ENCODE assay signal across 19 mouse cellular contexts in genomic region chr5:108109346-108109745, GRCm38 (mm10). TPM values are rescaled to one million over a fixed set of nuclear protein-coding genes. Genes with fewer than 3 reads are reported as not detected.
DNase-seq lines count a peak whose midpoint lies in the region; ATAC-seq and TF ChIP-seq lines count a peak whose summit lies in the region.
"Had no signal": no experiment of that assay in that cellular context is flagged by ENCODE, and none has a peak within 500 bp of the region (broad histone marks: within the 10 kb centered on the region; RNA-seq: fewer than 3 reads in every experiment).

No protein-coding gene starts in this region.

- peak overlapping the region; percentile 60 for H3K9ac ChIP-seq in liver, adult 2 months (ENCODE audit: low read depth, low read length)
- H3K9ac ChIP-seq in liver, embryonic 11.5 days (ENCODE audit: low read depth, low read length): no peak overlapping the region
- H3K9ac ChIP-seq: embryonic facial prominence, embryonic 12.5 days; forebrain, embryonic 15.5 days; heart, embryonic 12.5 days; hindbrain, embryonic 14.5 days; intestine, embryonic 15.5 days had no signal

- TF ChIP-seq POLR2A in cerebellum, adult 2 months (IDR thresholded peaks at IDR 0.05; ENCODE audit: borderline replicate concordance, insufficient read depth, low read length): no peak
- no peak for TF ChIP-seq POLR2A in kidney, adult 2 months (IDR thresholded peaks at IDR 0.05; ENCODE audit: low read depth, low read length)
- TF ChIP-seq POLR2A in liver, adult 2 months (IDR thresholded peaks at IDR 0.05; ENCODE audit: extremely low read depth, insufficient read depth, low read length): no peak

- H3K4me3 ChIP-seq in cerebellum, adult 2 months (replicated peaks; ENCODE audit: insufficient read depth, low read depth, low read length): peak overlapping the region; percentile 1
- no peak overlapping the region for H3K4me3 ChIP-seq in kidney, adult 2 months (ENCODE audit: insufficient read depth, low read depth, low read length)
- H3K4me3 ChIP-seq in liver, adult 2 months (ENCODE audit: insufficient read depth, low read depth, low read length): peak overlapping the region; percentile 20
- H3K4me3 ChIP-seq in liver, embryonic 11.5 days (ENCODE audit: low read depth, low read length): no peak overlapping the region
- H3K4me3 ChIP-seq: embryonic facial prominence, embryonic 12.5 days; forebrain, embryonic 15.5 days; heart, embryonic 12.5 days; hindbrain, embryonic 10.5 days; intestine, embryonic 15.5 days had no signal

- no peak for TF ChIP-seq CTCF in cerebellum, adult 2 months (IDR thresholded peaks at IDR 0.05; ENCODE audit: borderline replicate concordance, insufficient read depth, low read depth, low read length)
- TF ChIP-seq CTCF in kidney, adult 2 months (conservative IDR thresholded peaks at IDR 0.05; ENCODE audit: insufficient read depth, insufficient read length, low read depth, low read length): no peak
- TF ChIP-seq CTCF in liver, adult 2 months (IDR thresholded peaks at IDR 0.05; ENCODE audit: low read depth, low read length): no peak

- no peak overlapping the region for H3K4me2 ChIP-seq in liver, embryonic 11.5 days
- H3K4me2 ChIP-seq: embryonic facial prominence, embryonic 12.5 days; forebrain, embryonic 15.5 days; heart, embryonic 12.5 days; hindbrain, embryonic 14.5 days; intestine, embryonic 15.5 days had no signal

- ATAC-seq in liver, embryonic 11.5 days (replicated peaks; ENCODE audit: low FRiP score): no peak
- ATAC-seq: activated CD4-positive, CD25-positive, alpha-beta regulatory T cell, adult 4 months; forebrain, embryonic 15.5 days; intestine, embryonic 15.5 days; Patski had no signal

- peaks cover under 1% of the 10 kb centered on the region for H3K36me3 ChIP-seq in kidney, adult 2 months (ENCODE audit: control insufficient read depth, insufficient read depth, low read length)
- peaks cover 15% of the 10 kb centered on the region for H3K36me3 ChIP-seq in liver, adult 2 months (ENCODE audit: control insufficient read depth, insufficient read depth, low read length)
- peaks cover 11% of the 10 kb centered on the region; the same call in 1 of the 2 replicates for H3K36me3 ChIP-seq in liver, embryonic 11.5 days (ENCODE audit: control insufficient read depth, insufficient read depth, low read length)

- no peaks in the 10 kb centered on the region for H3K79me2 ChIP-seq in liver, adult 2 months (ENCODE audit: control insufficient read depth, insufficient read depth, low read length)

- H3K9me3 ChIP-seq in liver, embryonic 11.5 days (ENCODE audit: control insufficient read depth, low read length): no peaks in the 10 kb centered on the region
- H3K9me3 ChIP-seq: embryonic facial prominence, embryonic 12.5 days; forebrain, embryonic 15.5 days; heart, embryonic 12.5 days; hindbrain, embryonic 10.5 days; intestine, embryonic 15.5 days had no signal

- 33% methylated on average over 7 of the region's 7 CpGs for WGBS in cerebellum, adult 2 months
- whole genome bisulfite sequencing in kidney, adult 2 months: 69% methylated on average over 7 of the region's 7 CpGs
- 38% methylated on average over 7 of the region's 7 CpGs for WGBS in liver, adult 2 months
- WGBS in liver, embryonic 11.5 days: 87% methylated on average over 7 of the region's 7 CpGs

- H3K27ac ChIP-seq in cerebellum, adult 2 months (ENCODE audit: insufficient read depth, low read length): peak overlapping the region; percentile 84; the same call in 1 of the 2 replicates
- H3K27ac ChIP-seq in kidney, adult 2 months (ENCODE audit: insufficient read depth, low read depth, low read length): no peak overlapping the region
- no peak overlapping the region for H3K27ac ChIP-seq in liver, adult 2 months (replicated peaks; ENCODE audit: insufficient read depth, low read depth, low read length)
- no peak overlapping the region for H3K27ac ChIP-seq in liver, embryonic 11.5 days (ENCODE audit: low read depth, low read length)
- H3K27ac ChIP-seq: embryonic facial prominence, embryonic 12.5 days; forebrain, embryonic 15.5 days; hindbrain, embryonic 10.5 days; hindbrain, embryonic 14.5 days; intestine, embryonic 15.5 days had no signal

- H3K27me3 ChIP-seq in cerebellum, adult 2 months (ENCODE audit: control insufficient read depth, insufficient read depth, low read length): no peaks in the 10 kb centered on the region
- no peaks in the 10 kb centered on the region for H3K27me3 ChIP-seq in kidney, adult 2 months (replicated peaks; ENCODE audit: control insufficient read depth, insufficient read depth, low read length)
- no peaks in the 10 kb centered on the region for H3K27me3 ChIP-seq in liver, adult 2 months (ENCODE audit: control insufficient read depth, insufficient read depth, low read length)
- H3K27me3 ChIP-seq in liver, embryonic 11.5 days (replicated peaks; ENCODE audit: control insufficient read depth, insufficient read depth, low read length): no peaks in the 10 kb centered on the region
- H3K27me3 ChIP-seq: CH12.LX; embryonic facial prominence, embryonic 12.5 days; forebrain, embryonic 15.5 days; heart, embryonic 12.5 days; intestine, embryonic 15.5 days; Patski had no signal

- DNase-seq in cerebellum, adult 2 months: peak in 1 of 2 experiments; percentile 44
- DNase-seq in cerebellum, adult 11 months: no peak
- peak; percentile 54 for DNase-seq in kidney, adult 2 months
- DNase-seq in kidney, adult 18-20 months: no peak
- DNase-seq in liver, adult 2 months (ENCODE audit: extremely low read depth, low read depth, low spot score): peak; percentile 88
- DNase-seq in liver, embryonic 11.5 days (ENCODE audit: low spot score): no peak
- peak; percentile 17 for DNase-seq in telencephalon, adult 2 months (ENCODE audit: low read depth, low spot score)
- DNase-seq: adrenal gland, postnatal 14 days; embryo, embryonic 11 days; gastrocnemius, postnatal 14 days had no signal

- H3K4me1 ChIP-seq in cerebellum, adult 2 months (ENCODE audit: control insufficient read depth, insufficient read depth, low read length): no peaks in the 10 kb centered on the region
- H3K4me1 ChIP-seq in kidney, adult 2 months (ENCODE audit: control insufficient read depth, insufficient read depth, low read length): no peaks in the 10 kb centered on the region
- peaks cover 2% of the 10 kb centered on the region; the same call in 1 of the 2 replicates for H3K4me1 ChIP-seq in liver, adult 2 months (ENCODE audit: control insufficient read depth, insufficient read depth, low read length)
- no peaks in the 10 kb centered on the region for H3K4me1 ChIP-seq in liver, embryonic 11.5 days (replicated peaks; ENCODE audit: control insufficient read depth, insufficient read depth, low read length)
- H3K4me1 ChIP-seq: embryonic facial prominence, embryonic 12.5 days; forebrain, embryonic 15.5 days; heart, embryonic 12.5 days; hindbrain, embryonic 10.5 days; intestine, embryonic 15.5 days had no signal

RNA-seq across cellular contexts. Expression of gene Tmed5, which starts 23.1 kb away (rescaled TPM):
- 19.9 and 21.6 TPM in 2 replicates for polyA plus RNA-seq in cerebellum, adult 2 months (2012; rRNA removed)
- 39.7 and 60.9 TPM in 2 replicates for polyA plus RNA-seq in kidney, adult 2 months (2012; rRNA removed)
- total RNA-seq in liver, adult 2 months (2014; rRNA removed): 86.8 and 109 TPM in 2 replicates
- polyA plus RNA-seq in liver, adult 2 months (2012; rRNA removed): 104 and 106 TPM in 2 replicates
- 45.3 and 46.8 TPM in 2 replicates for polyA plus RNA-seq in liver, embryonic 11.5 days (2014; fragmentation: Nextera tagmentation; extraction: Ambion mirVana)

RNA-seq across cellular contexts. Expression of gene Ccdc18, which starts 23.3 kb away (rescaled TPM):
- 0.38 and 0.48 TPM in 2 replicates for polyA plus RNA-seq in cerebellum, adult 2 months (2012; rRNA removed)
- 0.06 TPM in 1 of 2 replicates, not detected in the other for polyA plus RNA-seq in kidney, adult 2 months (2012; rRNA removed)
- 0.18 and 0.87 TPM in 2 replicates for total RNA-seq in liver, adult 2 months (2014; rRNA removed)
- polyA plus RNA-seq in liver, adult 2 months (2012; rRNA removed): 0.06 TPM in 1 of 2 replicates, not detected in the other
- 11.0 and 14.2 TPM in 2 replicates for polyA plus RNA-seq in liver, embryonic 11.5 days (2014; fragmentation: Nextera tagmentation; extraction: Ambion mirVana)

RNA-seq across cellular contexts. Expression of gene Mtf2, which starts 43.9 kb away (rescaled TPM):
- polyA plus RNA-seq in cerebellum, adult 2 months (2012; rRNA removed): 43.4 and 45.7 TPM in 2 replicates
- polyA plus RNA-seq in kidney, adult 2 months (2012; rRNA removed): 5.4 and 8.1 TPM in 2 replicates
- 8.2 and 9.8 TPM in 2 replicates for total RNA-seq in liver, adult 2 months (2014; rRNA removed)
- polyA plus RNA-seq in liver, adult 2 months (2012; rRNA removed): 3.1 and 4.3 TPM in 2 replicates
- polyA plus RNA-seq in liver, embryonic 11.5 days (2014; fragmentation: Nextera tagmentation; extraction: Ambion mirVana): 86.3 and 98.5 TPM in 2 replicates

Comparison
In these comparisons a context has a peak if more than half of its experiments do, and no peak if none do; other contexts are left out.
1. DNase-seq: peak in kidney, adult 2 months (single experiment), liver, adult 2 months (single experiment) and telencephalon, adult 2 months (single experiment); none in cerebellum, adult 11 months (single experiment), kidney, adult 18-20 months (single experiment) and liver, embryonic 11.5 days (single experiment).
2. H3K4me3 ChIP-seq: peak in cerebellum, adult 2 months (single experiment) and liver, adult 2 months (single experiment); none in kidney, adult 2 months (single experiment) and liver, embryonic 11.5 days (single experiment).